ENCODE assay signal across 8 mouse cellular contexts in the genomic region with DNA sequence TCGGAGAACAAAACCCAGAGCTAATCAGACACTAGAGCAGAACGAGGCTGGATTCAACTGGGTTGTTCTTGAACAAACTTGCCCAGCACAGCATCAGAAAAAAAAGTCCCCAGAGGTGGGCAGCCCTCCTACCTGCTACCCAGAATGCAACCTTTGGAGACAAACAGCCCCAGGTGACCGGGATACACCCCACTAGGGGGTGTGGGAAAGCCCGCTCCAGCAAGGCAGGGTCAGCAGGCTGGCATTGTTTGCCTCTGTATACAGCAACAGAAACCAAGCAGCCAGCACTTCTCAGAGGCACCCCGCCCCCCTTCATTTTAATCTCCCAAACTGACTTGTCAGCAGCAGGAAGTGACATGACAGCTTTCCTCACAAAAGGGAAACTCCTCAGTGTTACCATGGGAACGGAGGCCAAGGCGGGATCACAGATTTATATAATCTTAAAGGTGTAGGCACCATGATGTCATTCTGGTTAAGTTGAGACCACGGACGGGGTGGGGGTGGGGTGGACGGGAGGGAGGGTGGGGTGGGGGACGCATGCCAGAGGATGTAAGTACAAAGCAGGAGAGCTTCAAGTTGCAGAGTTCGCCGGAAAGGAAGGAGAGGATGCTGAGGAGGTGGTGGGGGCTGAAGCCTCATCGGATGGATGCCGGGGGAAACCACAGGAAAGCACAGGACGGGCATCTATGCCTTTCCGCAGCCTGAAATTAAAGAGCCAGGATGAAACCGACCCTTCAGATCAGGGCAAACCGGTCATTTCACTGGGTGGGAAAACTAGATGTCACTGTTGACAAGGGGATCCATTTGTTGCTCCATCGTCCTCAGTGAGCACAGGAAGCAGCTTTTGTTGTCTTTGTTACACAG. TPM values are rescaled to one million over a fixed set of nuclear protein-coding genes. Genes with fewer than 3 reads are reported as not detected.
DNase-seq lines count a peak whose midpoint lies in the region; ATAC-seq and TF ChIP-seq lines count a peak whose summit lies in the region.

No protein-coding gene starts in this region.

- peaks cover 34% of the 10 kb centered on the region for H3K4me1 ChIP-seq in forebrain, postnatal 0 days (ENCODE audit: insufficient read depth)
- H3K4me1 ChIP-seq in hindbrain, embryonic 13.5 days (replicated peaks): peaks cover 56% of the 10 kb centered on the region

- no peaks in the 10 kb centered on the region for H3K27me3 ChIP-seq in forebrain, postnatal 0 days (ENCODE audit: insufficient read depth, low read length)
- H3K27me3 ChIP-seq in hindbrain, embryonic 13.5 days: no peaks in the 10 kb centered on the region

- WGBS in forebrain, postnatal 0 days: 1% methylated on average over 20 of the region's 20 CpGs
- under 1% methylated on average over 20 of the region's 20 CpGs for WGBS in hindbrain, embryonic 13.5 days

- H3K4me3 ChIP-seq in forebrain, postnatal 0 days (ENCODE audit: low read depth, low read length): peak overlapping the region; percentile 40
- H3K4me3 ChIP-seq in hindbrain, embryonic 13.5 days: peak overlapping the region; percentile 32

- no peaks in the 10 kb centered on the region for H3K9me3 ChIP-seq in forebrain, postnatal 0 days (ENCODE audit: low read length)
- no peaks in the 10 kb centered on the region for H3K9me3 ChIP-seq in hindbrain, embryonic 13.5 days

- DNase-seq in MN1 (ENCODE audit: low spot score): peak; percentile 95
- DNase-seq in forebrain, postnatal 0 days: peak; percentile 89
- DNase-seq in layer of hippocampus, postnatal 25 days (ENCODE audit: extremely low spot score in 1 of 2, low spot score in 1 of 2): peak; percentile 42 to 47
- DNase-seq in lung, postnatal 10 days: peak; percentile 96
- peak; percentile 93 for DNase-seq in retina, embryonic 14.5 days (ENCODE audit: low spot score)
- DNase-seq in urinary bladder, postnatal 36 days (ENCODE audit: low spot score in 2 of 2): peak; percentile 69 to 73

- peak overlapping the region; percentile 52 for H3K4me2 ChIP-seq in forebrain, postnatal 0 days (ENCODE audit: low read depth)
- peak overlapping the region; percentile 88 for H3K4me2 ChIP-seq in hindbrain, embryonic 13.5 days

- H3K27ac ChIP-seq in forebrain, postnatal 0 days (ENCODE audit: low read depth, low read length): peak overlapping the region; percentile 93
- peak overlapping the region; percentile 95 for H3K27ac ChIP-seq in hindbrain, embryonic 13.5 days

- H3K9ac ChIP-seq in forebrain, postnatal 0 days: peak overlapping the region; percentile 57
- H3K9ac ChIP-seq in hindbrain, embryonic 13.5 days: peak overlapping the region; percentile 75

- H3K36me3 ChIP-seq in forebrain, postnatal 0 days (ENCODE audit: insufficient read depth): no peaks in the 10 kb centered on the region
- peaks cover 4% of the 10 kb centered on the region for H3K36me3 ChIP-seq in hindbrain, embryonic 13.5 days

- 0 out of 2 replicates have a peak, but pooled peaks have one; percentile 8 for TF ChIP-seq CTCF in forebrain, postnatal 0 days (IDR thresholded peaks at IDR 0.05; ENCODE audit: low read depth)

- peak; percentile 58 for ATAC-seq in cerebellum, adult (ENCODE audit: insufficient number of reproducible peaks, low FRiP score, low TSS enrichment)
- peak; percentile 84 for ATAC-seq in forebrain, postnatal 0 days
- ATAC-seq in hindbrain, embryonic 13.5 days (ENCODE audit: low FRiP score): peak; percentile 73

RNA-seq across cellular contexts. Expression of gene Ergic1, which starts 58.2 kb away (rescaled TPM):
- total RNA-seq in forebrain, postnatal 0 days (2014; rRNA removed): 137 and 186 TPM in 2 replicates
- 103 and 106 TPM in 2 replicates for polyA plus RNA-seq in forebrain, postnatal 0 days (2015; fragmentation: Nextera tagmentation; extraction: Ambion mirVana)
- polyA plus RNA-seq in hindbrain, embryonic 13.5 days (2015; fragmentation: Nextera tagmentation; extraction: Ambion mirVana): 86.8 and 90.1 TPM in 2 replicates
- total RNA-seq in layer of hippocampus, postnatal 25 days (2021): 100 to 1,000 TPM; 114 to 118 TPM

RNA-seq across cellular contexts. Expression of gene Dusp1, which starts 58.9 kb away (rescaled TPM):
- total RNA-seq in forebrain, postnatal 0 days (2014; rRNA removed): 32.7 and 41.0 TPM in 2 replicates
- polyA plus RNA-seq in forebrain, postnatal 0 days (2015; fragmentation: Nextera tagmentation; extraction: Ambion mirVana): 36.0 and 38.5 TPM in 2 replicates
- 34.5 and 35.5 TPM in 2 replicates for polyA plus RNA-seq in hindbrain, embryonic 13.5 days (2015; fragmentation: Nextera tagmentation; extraction: Ambion mirVana)
- 10 to 100 TPM; 14.7 to 18.3 TPM for total RNA-seq in layer of hippocampus, postnatal 25 days (2021)

Comparison
In these comparisons a context has a peak if more than half of its experiments do, and no peak if none do; other contexts are left out.
1. Peak in every context shown above with its lines: DNase-seq, ATAC-seq, H3K4me3 ChIP-seq and H3K27ac ChIP-seq.
2. DNase-seq: peak in every context shown above with its lines; median percentile 96 in lung, postnatal 10 days; 95 in MN1; 93 in retina, embryonic 14.5 days; 89 in forebrain, postnatal 0 days; 71 in urinary bladder, postnatal 36 days; 44 in layer of hippocampus, postnatal 25 days.